18 mouse cellular contexts compared by ENCODE assay signal in genomic region chr5:83351615-83352014, GRCm38 (mm10). TPM values are rescaled to one million over a fixed set of nuclear protein-coding genes. Genes with fewer than 3 reads are reported as not detected.
A peak's percentile ranks its signal among the peaks of the same experiment; 100 is the strongest.
DNase-seq lines count a peak whose midpoint lies in the region; ATAC-seq and TF ChIP-seq lines count a peak whose summit lies in the region.
"Had no signal": no experiment of that assay in that cellular context is flagged by ENCODE, and none has a peak within 500 bp of the region (broad histone marks: within the 10 kb centered on the region; RNA-seq: fewer than 3 reads in every experiment).

No protein-coding gene starts in this region.

- peak overlapping the region; percentile 71 for H3K27ac ChIP-seq in heart, embryonic 13.5 days (replicated peaks)
- H3K27ac ChIP-seq in MEL (ENCODE audit: control insufficient read depth, low read depth, low read length): no peak overlapping the region
- H3K27ac ChIP-seq in liver, postnatal 0 days (ENCODE audit: low read depth): no peak overlapping the region
- H3K27ac ChIP-seq: embryonic facial prominence, embryonic 12.5 days; hindbrain, embryonic 14.5 days; liver, embryonic 14.5 days had no signal

- H3K36me3 ChIP-seq in heart, embryonic 13.5 days: no peaks in the 10 kb centered on the region
- H3K36me3 ChIP-seq in MEL (ENCODE audit: control insufficient read depth in 1 of 2, insufficient read depth in 2 of 2, low read length in 2 of 2): no peaks in the 10 kb centered on the region
- H3K36me3 ChIP-seq in liver, postnatal 0 days (replicated peaks; ENCODE audit: insufficient read depth, low read length): no peaks in the 10 kb centered on the region
- H3K36me3 ChIP-seq: embryonic facial prominence, embryonic 12.5 days had no signal

- TF ChIP-seq RAD21 in MEL (IDR thresholded peaks at IDR 0.05; ENCODE audit: low read depth, low read length): no peak

- H3K9ac ChIP-seq in heart, embryonic 13.5 days: no peak overlapping the region
- H3K9ac ChIP-seq in MEL (ENCODE audit: control insufficient read depth, low read depth, low read length, poor library complexity, severe bottlenecking): no peak overlapping the region
- H3K9ac ChIP-seq in liver, postnatal 0 days (replicated peaks): no peak overlapping the region
- H3K9ac ChIP-seq: embryonic facial prominence, embryonic 12.5 days; hindbrain, embryonic 14.5 days; liver, embryonic 14.5 days had no signal

- H3K9me3 ChIP-seq in heart, embryonic 13.5 days: no peaks in the 10 kb centered on the region
- no peaks in the 10 kb centered on the region for H3K9me3 ChIP-seq in MEL (replicated peaks; ENCODE audit: insufficient read depth, low read length)
- H3K9me3 ChIP-seq in liver, postnatal 0 days (ENCODE audit: low read length): no peaks in the 10 kb centered on the region
- H3K9me3 ChIP-seq: embryonic facial prominence, embryonic 12.5 days had no signal

- WGBS in heart, embryonic 13.5 days: 3% methylated on average over 2 of the region's 2 CpGs
- WGBS in liver, postnatal 0 days (ENCODE audit: insufficient replicate concordance): 36% methylated on average over 2 of the region's 2 CpGs

- no peak for TF ChIP-seq CTCF in MEL (IDR thresholded peaks at IDR 0.05 in 2 of 3, conservative IDR thresholded peaks at IDR 0.05 in 1 of 3; ENCODE audit: control insufficient read depth in 1 of 3, insufficient read depth in 1 of 3, low read depth in 2 of 3, low read length in 3 of 3, poor library complexity in 1 of 3, severe bottlenecking in 1 of 3)
- no peak for TF ChIP-seq CTCF in liver, postnatal 0 days (IDR thresholded peaks at IDR 0.05; ENCODE audit: low read depth)

- H3K4me3 ChIP-seq in heart, embryonic 13.5 days: no peak overlapping the region
- H3K4me3 ChIP-seq in MEL (ENCODE audit: control insufficient read depth in 1 of 2, insufficient read depth in 1 of 2, low read depth in 2 of 2, low read length in 2 of 2): no peak overlapping the region
- H3K4me3 ChIP-seq in liver, postnatal 0 days (ENCODE audit: low read depth, low read length): no peak overlapping the region
- H3K4me3 ChIP-seq: embryonic facial prominence, embryonic 12.5 days had no signal

- H3K27me3 ChIP-seq in heart, embryonic 13.5 days (replicated peaks): no peaks in the 10 kb centered on the region
- H3K27me3 ChIP-seq in MEL (ENCODE audit: control insufficient read depth in 1 of 2, insufficient read depth in 2 of 2, low read length in 2 of 2): no peaks in the 10 kb centered on the region
- no peaks in the 10 kb centered on the region for H3K27me3 ChIP-seq in liver, postnatal 0 days (ENCODE audit: insufficient read depth, low read length)
- H3K27me3 ChIP-seq: embryonic facial prominence, embryonic 12.5 days had no signal

- no peaks in the 10 kb centered on the region for H3K79me2 ChIP-seq in MEL (ENCODE audit: control insufficient read depth, insufficient read depth, low read length, poor library complexity)

- TF ChIP-seq EP300 in MEL (IDR thresholded peaks at IDR 0.05; ENCODE audit: low read depth in 1 of 2, low read length in 2 of 2): no peak
- no peak for TF ChIP-seq EP300 in liver, postnatal 0 days (IDR thresholded peaks at IDR 0.05; ENCODE audit: low read depth)

- no peak for ATAC-seq in heart, embryonic 13.5 days (ENCODE audit: extremely low read depth, insufficient number of reproducible peaks, low FRiP score, low TSS enrichment)
- no peak for ATAC-seq in liver, postnatal 0 days
- ATAC-seq: forebrain, embryonic 14.5 days had no signal

- DNase-seq in heart, adult 8-10 months (ENCODE audit: low spot score): no peak
- peak; percentile 1 for DNase-seq in MEL (ENCODE audit: low read depth, low spot score)
- peak; percentile 37 for DNase-seq in embryo, embryonic 11 days
- peak; percentile 14 for DNase-seq in lung, postnatal 10 days
- no peak for DNase-seq in liver, postnatal 0 days
- no peak for DNase-seq in cerebellum, postnatal 10 days
- DNase-seq in cerebellum, postnatal 36 days: no peak
- DNase-seq: cerebellum, adult 18-20 months; kidney, adult 18-20 months; kidney, postnatal 4 days; right cerebral cortex, postnatal 4 days had no signal

- peaks cover 7% of the 10 kb centered on the region for H3K4me1 ChIP-seq in heart, embryonic 13.5 days
- H3K4me1 ChIP-seq in MEL (ENCODE audit: control insufficient read depth in 1 of 2, insufficient read depth in 2 of 2, low read length in 2 of 2): no peaks in the 10 kb centered on the region
- H3K4me1 ChIP-seq in liver, postnatal 0 days (ENCODE audit: insufficient read depth): no peaks in the 10 kb centered on the region
- H3K4me1 ChIP-seq: embryonic facial prominence, embryonic 12.5 days had no signal

- no peak for TF ChIP-seq POLR2A in MEL (IDR thresholded peaks at IDR 0.05; ENCODE audit: control insufficient read depth in 1 of 2, insufficient read depth in 1 of 2, low read depth in 1 of 2, low read length in 2 of 2, poor library complexity in 1 of 2)

- H3K4me2 ChIP-seq in heart, embryonic 13.5 days: peak overlapping the region; percentile 37; the same call in 1 of the 2 replicates
- no peak overlapping the region for H3K4me2 ChIP-seq in liver, postnatal 0 days (ENCODE audit: low read depth, low read length)
- H3K4me2 ChIP-seq: embryonic facial prominence, embryonic 12.5 days; hindbrain, embryonic 14.5 days; midbrain, embryonic 11.5 days had no signal

TF ChIP-seq in MEL, 35 proteins besides CTCF, POLR2A, EP300 and RAD21:
- TF ChIP-seq POLR2AphosphoS5 (IDR thresholded peaks at IDR 0.05; ENCODE audit: borderline replicate concordance, low read depth, low read length): no peak
- TF ChIP-seq MXI1 (IDR thresholded peaks at IDR 0.05; ENCODE audit: low read depth, low read length): no peak
- TF ChIP-seq SIN3A (IDR thresholded peaks at IDR 0.05; ENCODE audit: low read length): no peak
- TF ChIP-seq ETS1 (IDR thresholded peaks at IDR 0.05; ENCODE audit: low read depth, low read length): no peak
- no peak for TF ChIP-seq BHLHE40 (IDR thresholded peaks at IDR 0.05; ENCODE audit: borderline replicate concordance, low read depth, low read length)
- no peak for TF ChIP-seq NELFE (IDR thresholded peaks at IDR 0.05; ENCODE audit: low read depth, low read length)
- TF ChIP-seq MYB (IDR thresholded peaks at IDR 0.05; ENCODE audit: low read depth, low read length): no peak
- TF ChIP-seq GABPA (IDR thresholded peaks at IDR 0.05; ENCODE audit: low read depth, low read length): no peak
- TF ChIP-seq UBTF (IDR thresholded peaks at IDR 0.05; ENCODE audit: borderline replicate concordance, insufficient read depth, low read depth, low read length): no peak
- no peak for TF ChIP-seq JUND (IDR thresholded peaks at IDR 0.05; ENCODE audit: low read depth, low read length)
- no peak for TF ChIP-seq CHD1 (IDR thresholded peaks at IDR 0.05; ENCODE audit: low read depth, low read length)
- TF ChIP-seq USF1 (IDR thresholded peaks at IDR 0.05; ENCODE audit: low read depth, low read length): no peak
- TF ChIP-seq ELF1 (IDR thresholded peaks at IDR 0.05; ENCODE audit: low read depth, low read length): no peak
- TF ChIP-seq KAT2A (conservative IDR thresholded peaks at IDR 0.05; ENCODE audit: low read depth, low read length): no peak
- no peak for TF ChIP-seq SMC3 (IDR thresholded peaks at IDR 0.05; ENCODE audit: low read depth, low read length)
- TF ChIP-seq MAX (IDR thresholded peaks at IDR 0.05; ENCODE audit: low read length): no peak
- TF ChIP-seq USF2 (IDR thresholded peaks at IDR 0.05; ENCODE audit: borderline replicate concordance in 1 of 2, insufficient read depth in 1 of 2, low read depth in 1 of 2, low read length in 2 of 2): no peak
- no peak for TF ChIP-seq POLR2AphosphoS2 (IDR thresholded peaks at IDR 0.05; ENCODE audit: low read length)
- no peak for TF ChIP-seq MAZ (IDR thresholded peaks at IDR 0.05; ENCODE audit: low read depth, low read length)
- TF ChIP-seq HCFC1 (IDR thresholded peaks at IDR 0.05; ENCODE audit: low read depth, low read length): no peak

RNA-seq across cellular contexts. Expression of gene Tecrl, which starts 3.4 kb away (rescaled TPM):
- polyA plus RNA-seq in heart, embryonic 13.5 days (2015; fragmentation: Nextera tagmentation; extraction: Ambion mirVana): 29.0 TPM in 2 replicates
- 10 to 100 TPM; 77.0 to 91.4 (median 85.0) TPM for total RNA-seq in heart, adult 8-10 months (2022)
- total RNA-seq in MEL (2012; rRNA removed): not detected in 2 replicates
- not detected for polyA plus RNA-seq in MEL (2012; ENCODE audit: insufficient read depth in 1 of 2, insufficient read length in 2 of 2, low read depth in 1 of 2, low replicate concordance in 2 of 2, missing spikeins in 1 of 2)
- polyA plus RNA-seq in liver, postnatal 0 days (2015; fragmentation: Nextera tagmentation; extraction: Ambion mirVana): 0.19 TPM in 1 of 2 replicates, not detected in the other
- polyA plus RNA-seq: liver, embryonic 14.5 days; stomach, embryonic 14.5 days had no signal

Comparison
In these comparisons a context has a peak if more than half of its experiments do, and no peak if none do; other contexts are left out.
1. DNase-seq: peak in MEL (single experiment), embryo, embryonic 11 days (single experiment) and lung, postnatal 10 days (single experiment); none in heart, adult 8-10 months (single experiment), liver, postnatal 0 days (single experiment), cerebellum, postnatal 10 days (0 of 2) and cerebellum, postnatal 36 days (0 of 2).
2. RNA of gene Tecrl, which starts 3.4 kb away (polyA plus RNA-seq): 29.0 TPM in heart, embryonic 13.5 days; 0.19 TPM in liver, postnatal 0 days and not detected in MEL; every median in the first group is over 10 times any median in the second.